8 mouse cellular contexts compared by ENCODE assay signal in the genomic region with DNA sequence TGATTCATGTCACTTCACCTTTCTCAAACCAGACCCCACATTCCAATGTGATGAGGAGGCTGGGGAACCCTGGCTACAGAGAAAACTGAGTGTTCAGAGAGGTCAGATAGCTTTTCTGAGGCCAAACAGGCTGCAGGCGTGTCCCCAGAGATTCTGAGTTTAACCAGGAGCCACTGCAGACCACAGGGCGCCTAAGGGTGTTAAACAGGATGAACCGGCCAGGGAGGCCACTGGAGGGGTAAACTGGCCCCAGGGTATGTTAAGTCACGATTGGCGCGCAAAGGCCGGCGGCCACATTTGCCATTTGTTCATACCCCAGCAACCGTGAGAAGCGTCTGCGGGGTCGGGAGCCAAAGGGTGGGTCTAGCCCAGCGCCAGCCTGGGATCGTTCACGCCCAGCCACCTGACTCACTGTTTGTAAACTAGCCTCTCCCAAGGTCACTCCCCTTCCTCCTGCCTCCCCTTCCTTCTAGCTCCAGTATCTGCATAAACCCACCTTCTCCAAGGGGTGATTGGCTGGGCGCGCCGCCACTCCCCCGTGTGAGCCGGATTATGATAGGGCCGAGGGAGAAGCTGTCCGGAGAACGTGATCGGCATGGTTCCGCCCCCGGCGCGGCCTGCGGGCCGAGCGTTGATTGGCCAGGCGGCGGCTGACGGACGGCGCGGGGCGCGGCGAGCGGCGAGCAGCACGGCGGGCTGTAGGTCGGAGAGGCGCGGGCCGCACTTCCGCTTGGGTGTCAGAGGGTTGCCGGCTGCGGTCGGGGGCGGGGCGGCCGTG. TPM values are rescaled to one million over a fixed set of nuclear protein-coding genes. Genes with fewer than 3 reads are reported as not detected.
DNase-seq lines count a peak whose midpoint lies in the region; ATAC-seq and TF ChIP-seq lines count a peak whose summit lies in the region.

TSS of gene Osbpl2 (plus strand) at position 646 of the 778 bp plus-strand sequence.

- TF ChIP-seq CTCF in lung, postnatal 0 days (IDR thresholded peaks at IDR 0.05) = no peak

- peak; percentile 85 for ATAC-seq in frontal cortex, adult (ENCODE audit: low TSS enrichment)
- peak; percentile 96 for ATAC-seq in lung, postnatal 0 days

- H3K4me2 ChIP-seq in lung, postnatal 0 days (replicated peaks; ENCODE audit: low read depth, low read length) = peak within 1 kb of the TSS; percentile 88

- H3K4me3 ChIP-seq in hindbrain, embryonic 10.5 days = peak within 1 kb of the TSS; percentile 95
- peak within 1 kb of the TSS; percentile 81 for H3K4me3 ChIP-seq in lung, postnatal 0 days (ENCODE audit: low read depth, low read length)

- 0 out of 2 replicates have a peak, but pooled peaks cover 6% of the 10 kb centered on the region for H3K27me3 ChIP-seq in hindbrain, embryonic 10.5 days (ENCODE audit: insufficient read depth, poor library complexity, severe bottlenecking)
- H3K27me3 ChIP-seq in lung, postnatal 0 days (replicated peaks; ENCODE audit: insufficient read depth, low read length) = no peaks in the 10 kb centered on the region

- H3K36me3 ChIP-seq in hindbrain, embryonic 10.5 days = peaks cover 12% of the 10 kb centered on the region
- no peaks in the 10 kb centered on the region for H3K36me3 ChIP-seq in lung, postnatal 0 days (ENCODE audit: insufficient read depth, low read length)

- TF ChIP-seq EP300 in lung, postnatal 0 days (IDR thresholded peaks at IDR 0.05) = no peak; the same call in 1 of the 2 replicates

- H3K27ac ChIP-seq in hindbrain, embryonic 10.5 days = peak within 1 kb of the TSS; percentile 93
- H3K27ac ChIP-seq in lung, postnatal 0 days (ENCODE audit: low read length) = peak within 1 kb of the TSS; percentile 91

- WGBS in hindbrain, embryonic 10.5 days = under 1% methylated on average over 55 of the region's 55 CpGs
- WGBS in lung, postnatal 0 days = 1% methylated on average over 53 of the region's 55 CpGs

- H3K4me1 ChIP-seq in hindbrain, embryonic 10.5 days (replicated peaks) = peaks cover 64% of the 10 kb centered on the region
- peaks cover 50% of the 10 kb centered on the region for H3K4me1 ChIP-seq in lung, postnatal 0 days (ENCODE audit: insufficient read depth, low read depth, low read length)

- no peaks in the 10 kb centered on the region for H3K9me3 ChIP-seq in hindbrain, embryonic 10.5 days
- H3K9me3 ChIP-seq in lung, postnatal 0 days (ENCODE audit: low read length) = no peaks in the 10 kb centered on the region

- peak; percentile 99 for DNase-seq in MN1 (ENCODE audit: low spot score)
- DNase-seq in cerebellum, adult 9-10 months = peak; percentile 100
- peak; percentile 100 for DNase-seq in hindbrain, embryonic 10.5 days (ENCODE audit: low spot score)
- DNase-seq in layer of hippocampus, adult 9-11 months = peak; percentile 100
- peak; percentile 100 for DNase-seq in lung, postnatal 0 days (ENCODE audit: low spot score)
- peak; percentile 99 for DNase-seq in ovary, postnatal 14 days (ENCODE audit: low spot score)
- DNase-seq in thymus, postnatal 14 days = peak; percentile 98

- H3K9ac ChIP-seq in lung, postnatal 0 days (replicated peaks; ENCODE audit: low read depth) = peak within 1 kb of the TSS; percentile 77

RNA-seq across cellular contexts. Expression of gene Osbpl2, which starts in this region (rescaled TPM):
- polyA plus RNA-seq in hindbrain, embryonic 10.5 days (2016; fragmentation: Nextera tagmentation; extraction: Ambion mirVana) = 29.0 and 42.2 TPM in 2 replicates
- 35.3 and 36.1 TPM in 2 replicates for polyA plus RNA-seq in lung, postnatal 0 days (2015; fragmentation: Nextera tagmentation; extraction: Ambion mirVana)

Comparison
In these comparisons a context has a peak if more than half of its experiments do, and no peak if none do; other contexts are left out.
1. Peak in every context shown above with its lines: DNase-seq, ATAC-seq, H3K4me3 ChIP-seq and H3K27ac ChIP-seq.